Mouse (Mus musculus) embryonic facial prominence, embryonic 11.5 days (tissue): ENCODE measurements around the gene Fkbp15. TPM values are rescaled to one million over a fixed set of nuclear protein-coding genes. Genes with fewer than 3 reads are reported as not detected.

ENCODE experiments used
- ATAC-seq: fragments of 200-750 bp; cut with Nextera tagmentation; replicated peaks from 2 replicates; pipeline ENCODE4 v1.8.0; 2017; ENCODE audit warnings: low read depth; ENCODE audit not compliant: insufficient number of reproducible peaks, low FRiP score, low TSS enrichment
- DNase-seq: peaks from one replicate; pipeline ENCODE4 v3.0.0-alpha.2; 2015; ENCODE audit warnings: low spot score
- H3K27ac ChIP-seq: fragments of 300-500 bp; sonication (generic); replicated peaks from 2 replicates; pipeline ENCODE4 v1.5.1; 2014; ENCODE audit warnings: mild to moderate bottlenecking, low read depth, low read length, control low read depth
- H3K27me3 ChIP-seq: fragments of 300-500 bp; sonication (generic); 2 replicates; pipeline ENCODE4 v1.6.1; 2014; ENCODE audit warnings: mild to moderate bottlenecking, low read length, moderate library complexity, mixed read lengths; ENCODE audit not compliant: control insufficient read depth, insufficient read depth
- H3K36me3 ChIP-seq: fragments of 300-500 bp; sonication (generic); replicated peaks from 2 replicates; pipeline ENCODE4 v1.6.1; 2014; ENCODE audit warnings: low read depth, mild to moderate bottlenecking, low read length, moderate library complexity, mixed read lengths; ENCODE audit not compliant: control insufficient read depth, insufficient read depth
- H3K4me1 ChIP-seq: fragments of 300-500 bp; sonication (generic); 2 replicates; pipeline ENCODE4 v1.6.1; 2014; ENCODE audit warnings: low read length, mixed read lengths; ENCODE audit not compliant: control insufficient read depth, insufficient read depth
- H3K4me2 ChIP-seq: fragments of 300-500 bp; sonication (generic); 2 replicates; pipeline ENCODE4 v1.6.1; 2014; ENCODE audit warnings: low read depth, mild to moderate bottlenecking, control low read depth, low read length, moderate library complexity
- H3K4me3 ChIP-seq: fragments of 300-500 bp; sonication (generic); 2 replicates; pipeline ENCODE4 v1.5.1; 2014; ENCODE audit warnings: low read depth, low read length, control low read depth
- H3K9ac ChIP-seq: fragments of 300-500 bp; sonication (generic); replicated peaks from 2 replicates; pipeline ENCODE4 v1.6.1; 2014; ENCODE audit warnings: mild to moderate bottlenecking, control low read depth, low read length
- H3K9me3 ChIP-seq: fragments of 300-500 bp; sonication (generic); replicated peaks from 2 replicates; pipeline ENCODE4 v1.6.1; 2016; ENCODE audit warnings: mild to moderate bottlenecking, low read length, inconsistent platforms, mixed read lengths; ENCODE audit not compliant: control insufficient read depth
- WGBS: fragments of 180-500 bp; shearing (Covaris S2); extraction: QIAGEN DNeasy Blood & Tissue Kit; methylation state at CpG from one replicate; pipeline ENCODE4 v1.1.7; 2014; 5-methylcytosine and 5-hydroxymethylcytosine counted together
- polyA plus RNA-seq: library from polyadenylated mRNA; unstranded; fragments of >200 nt; fragmentation: Nextera tagmentation; extraction: Ambion mirVana; gene quantifications from 2 replicates; pipeline ENCODE4 v1.2.1, GENCODE M21; 2014

Fkbp15 gene
- polyA plus RNA-seq, 1 experiment from 2014 or later: 16.3 TPM

DNA sequence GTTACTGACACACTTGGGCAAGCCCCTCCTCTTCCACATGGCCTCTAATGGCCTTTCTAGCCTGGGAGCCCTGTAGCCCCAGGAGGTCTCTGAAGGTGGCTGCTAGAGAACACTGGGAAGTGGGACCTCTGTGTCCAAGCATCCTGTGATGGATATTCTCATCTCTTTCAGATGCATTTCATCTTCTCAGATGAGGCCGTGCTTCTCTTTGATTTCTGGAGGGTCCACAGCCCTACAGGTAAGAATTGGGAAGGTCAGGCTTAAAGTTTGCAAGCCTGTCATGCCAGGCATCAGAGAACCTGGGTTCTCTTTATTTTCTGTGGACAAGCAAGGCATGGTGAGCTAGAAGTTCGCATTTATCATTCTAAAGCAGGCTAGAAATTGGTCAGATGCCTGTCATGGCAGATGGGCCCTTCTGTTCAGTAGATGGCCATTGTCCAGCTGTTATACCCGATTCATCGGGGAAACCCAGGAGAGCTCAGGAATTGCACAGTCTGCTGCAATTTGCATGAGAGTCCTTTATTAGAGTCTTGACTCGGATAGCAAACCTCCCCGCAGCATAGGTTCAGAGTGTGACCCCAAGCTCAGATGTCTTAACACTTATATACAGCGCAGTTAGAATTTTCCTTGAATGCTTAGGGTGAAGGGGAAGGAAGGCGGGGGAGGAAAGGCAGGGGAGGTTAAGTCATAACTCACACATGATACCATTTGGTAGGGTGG lies 67.7 kb downstream of the Fkbp15 start:
- WGBS: 81% methylated on average over 8 of the region's 8 CpGs

DNA sequence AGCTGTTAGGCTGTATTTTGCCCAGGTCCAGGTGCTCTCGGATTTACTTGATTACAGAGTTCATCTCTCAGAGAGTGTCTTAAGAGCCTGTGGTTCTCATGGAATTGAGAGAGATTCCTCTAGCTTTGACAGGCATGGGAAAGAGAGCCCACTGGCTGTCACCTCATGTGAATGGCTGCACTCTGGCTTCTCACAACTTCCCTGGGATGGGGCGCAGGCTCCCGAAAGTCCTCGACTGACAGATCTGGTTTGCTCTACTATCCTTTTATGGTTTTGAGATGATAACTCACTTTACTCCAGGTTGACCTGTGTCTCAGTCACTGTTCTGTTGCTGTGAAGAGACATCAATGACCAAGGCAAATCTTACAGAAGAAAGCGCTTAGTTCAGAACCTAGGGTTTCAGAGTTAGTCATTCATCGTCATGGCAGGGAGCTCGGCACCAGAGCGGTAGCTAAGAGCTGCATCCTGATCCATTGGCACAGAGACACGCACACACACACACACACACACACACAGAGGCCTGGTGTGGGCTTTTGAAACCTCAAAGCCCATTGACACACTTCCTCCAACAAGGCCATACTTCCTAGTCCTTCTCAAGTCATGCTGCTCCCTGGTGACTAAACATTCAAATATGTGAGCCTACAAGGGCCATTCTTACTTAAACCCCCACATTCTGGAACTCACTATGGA lies 69.4 kb downstream of the Fkbp15 start:
- Histone ChIP-seq H3K36me3 (no peaks in the 10 kb centered on the region), H3K27ac (no peak overlapping the region), H3K4me1 (no peaks in the 10 kb centered on the region), H3K4me3 (no peak overlapping the region), H3K9ac (no peak overlapping the region), H3K27me3 (no peaks in the 10 kb centered on the region), H3K9me3 (no peaks in the 10 kb centered on the region), H3K4me2 (no peak overlapping the region)
- no peak for DNase-seq
- no peak for ATAC-seq
- 89% methylated on average over 9 of the region's 9 CpGs for WGBS

More for the DNA sequence above, 67.7 kb downstream of the Fkbp15 start:
- ATAC-seq (no peak), DNase-seq (no peak)
- no peaks in the 10 kb centered on the region for H3K9me3 ChIP-seq
- no peak overlapping the region for H3K4me3 ChIP-seq
- H3K27ac ChIP-seq: no peak overlapping the region
- H3K9ac ChIP-seq: no peak overlapping the region
- no peaks in the 10 kb centered on the region for H3K4me1 ChIP-seq
- no peaks in the 10 kb centered on the region for H3K36me3 ChIP-seq
- H3K4me2 ChIP-seq: no peak overlapping the region
- H3K27me3 ChIP-seq: no peaks in the 10 kb centered on the region

DNA sequence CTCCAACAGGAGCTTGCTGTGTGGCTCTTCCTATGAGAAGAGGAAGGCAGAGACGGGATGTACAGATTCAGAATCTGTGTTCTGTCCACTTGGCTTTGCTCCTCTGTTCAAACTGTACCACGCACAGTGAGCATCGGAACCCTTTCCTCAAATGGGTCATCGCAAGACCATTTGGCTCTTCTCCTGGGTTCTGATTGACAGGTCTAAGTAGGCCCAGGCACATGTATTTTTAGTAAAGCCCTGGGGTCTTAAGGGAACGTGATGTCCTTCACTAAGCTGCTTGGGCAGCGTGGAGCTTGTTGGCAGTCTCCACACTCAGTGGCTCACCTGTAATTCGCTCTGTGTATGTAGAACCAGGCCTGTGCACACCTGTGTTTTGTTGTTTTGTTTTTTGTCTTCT lies 71.1 kb downstream of the Fkbp15 start:
- Histone ChIP-seq H3K27ac (no peak overlapping the region), H3K27me3 (no peaks in the 10 kb centered on the region), H3K9ac (no peak overlapping the region), H3K4me1 (no peaks in the 10 kb centered on the region), H3K36me3 (no peaks in the 10 kb centered on the region), H3K9me3 (no peaks in the 10 kb centered on the region), H3K4me3 (no peak overlapping the region), H3K4me2 (no peak overlapping the region)
- 85% methylated on average over 7 of the region's 7 CpGs for WGBS
- DNase-seq (no peak), ATAC-seq (no peak)

DNA sequence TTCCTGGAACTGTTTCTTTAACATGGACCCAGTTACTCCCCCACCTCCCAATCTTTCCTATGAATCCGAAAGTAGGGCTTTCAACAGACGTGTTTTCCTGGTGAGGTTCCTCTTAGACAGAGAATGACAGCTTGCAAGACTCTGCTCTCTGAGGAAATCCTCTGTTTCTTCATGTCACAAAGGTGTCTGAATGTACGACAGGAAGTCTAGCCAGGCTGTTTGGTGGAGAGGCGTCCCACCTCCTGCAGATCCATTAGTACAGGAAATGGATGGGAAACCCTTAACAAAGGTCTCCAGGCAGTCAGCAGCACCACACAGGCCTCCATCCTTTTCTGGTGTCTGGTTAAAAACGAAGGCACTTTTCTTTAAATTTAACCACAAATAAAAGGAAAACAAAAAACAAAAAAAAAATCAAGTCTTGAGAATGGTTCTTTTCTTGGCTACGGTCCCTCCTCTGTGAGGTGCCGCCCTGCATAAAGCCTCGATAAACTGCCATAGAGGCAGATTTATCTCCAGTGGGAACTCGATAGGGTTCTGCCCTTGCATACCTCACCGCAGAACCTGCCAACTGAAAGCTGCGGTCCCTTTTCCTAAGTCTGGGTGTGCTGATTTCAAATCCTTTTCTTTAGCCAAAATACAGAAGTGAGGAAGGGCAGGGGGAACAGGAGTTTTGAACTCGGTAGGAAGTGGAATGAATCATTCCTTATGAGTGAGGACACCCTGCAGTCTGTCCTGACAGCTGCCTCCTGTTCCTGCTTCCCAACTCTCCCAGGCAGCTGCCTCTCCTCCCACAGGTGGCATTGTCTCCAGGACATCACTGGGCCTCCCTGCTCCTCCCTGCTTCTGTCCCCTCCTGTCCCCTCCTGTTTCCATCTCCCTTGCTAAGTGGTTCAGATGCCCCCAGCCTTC lies 73.1 kb downstream of the Fkbp15 start:
- no peaks in the 10 kb centered on the region for H3K9me3 ChIP-seq
- no peaks in the 10 kb centered on the region for H3K4me1 ChIP-seq
- no peak for DNase-seq
- ATAC-seq: no peak
- H3K27me3 ChIP-seq: no peaks in the 10 kb centered on the region
- no peak overlapping the region for H3K27ac ChIP-seq
- WGBS: 15% methylated on average over 12 of the region's 12 CpGs
- peak overlapping the region; percentile 81 for H3K4me2 ChIP-seq
- peak overlapping the region; percentile 80 for H3K4me3 ChIP-seq
- H3K9ac ChIP-seq: peak overlapping the region; percentile 67
- no peaks in the 10 kb centered on the region for H3K36me3 ChIP-seq

DNA sequence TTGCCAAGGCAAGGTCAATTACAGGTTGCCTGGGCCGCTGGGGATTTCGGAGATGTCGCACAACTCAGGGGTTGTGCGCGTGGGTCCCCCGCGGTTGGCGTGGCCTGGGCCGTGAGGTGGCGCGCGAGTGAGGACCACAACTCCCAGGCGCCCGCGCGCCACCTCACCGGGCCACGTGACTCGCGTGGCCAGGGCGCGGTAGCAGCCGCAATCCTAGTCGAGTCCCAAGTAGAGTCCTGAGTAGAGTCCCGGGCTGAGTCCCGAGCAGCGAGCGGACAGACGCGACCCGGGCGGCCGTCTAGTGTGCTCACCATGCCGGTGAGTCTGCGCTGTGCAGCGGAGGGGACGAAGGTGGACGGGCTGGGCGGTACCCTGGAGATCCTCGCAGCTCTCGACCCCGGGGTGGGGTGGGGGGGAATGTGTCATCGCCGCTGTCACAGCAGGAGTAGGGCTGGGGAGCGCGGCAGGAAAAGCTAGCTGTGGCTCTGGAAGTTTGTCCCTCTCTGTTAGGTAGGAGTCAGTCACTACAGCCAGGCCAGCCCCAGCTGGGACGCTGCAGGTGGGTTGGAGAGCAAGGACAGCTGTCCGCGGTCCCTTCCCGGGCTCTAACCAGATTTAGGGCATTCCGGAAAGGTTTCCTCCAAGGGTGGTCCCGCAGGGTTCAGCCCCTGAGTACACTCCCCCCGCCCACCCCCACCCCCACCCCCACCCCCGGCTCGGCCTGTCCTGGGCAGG lies 73.9 kb downstream of the Fkbp15 start:
- Histone ChIP-seq H3K4me1 (no peaks in the 10 kb centered on the region), H3K36me3 (no peaks in the 10 kb centered on the region), H3K4me2 (peak overlapping the region; percentile 81), H3K9ac (peak overlapping the region; percentile 67), H3K27ac (no peak overlapping the region; the same call in 1 of the 2 replicates), H3K9me3 (no peaks in the 10 kb centered on the region), H3K27me3 (no peaks in the 10 kb centered on the region), H3K4me3 (peak overlapping the region; percentile 80)
- ATAC-seq (peak; percentile 94), DNase-seq (peak; percentile 87)
- 0% methylated on average over 49 of the region's 55 CpGs for WGBS

DNA sequence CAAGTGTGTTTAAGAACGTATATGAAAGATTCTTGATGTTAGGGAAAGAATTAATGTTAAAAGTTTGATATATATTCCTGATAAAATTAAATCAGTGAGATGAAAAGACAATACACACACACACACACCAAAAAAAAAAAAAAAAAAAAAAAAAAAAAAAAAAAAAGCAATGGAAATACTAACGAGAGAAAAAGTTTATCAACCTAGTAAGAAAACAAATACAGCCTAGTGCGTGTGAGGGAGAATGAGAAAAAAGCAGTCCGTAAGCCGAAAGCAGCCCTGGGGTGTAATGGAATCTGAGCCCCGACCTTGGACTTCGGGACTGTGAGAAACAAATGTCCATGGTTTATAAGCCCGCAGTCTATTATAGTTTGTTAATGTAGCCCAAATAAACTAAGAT lies 74.8 kb downstream of the Fkbp15 start:
- ATAC-seq (no peak), DNase-seq (no peak)
- H3K27ac ChIP-seq: no peak overlapping the region
- H3K4me3 ChIP-seq: peak overlapping the region; percentile 80; the same call in 1 of the 2 replicates
- no peaks in the 10 kb centered on the region for H3K4me1 ChIP-seq
- H3K36me3 ChIP-seq: no peaks in the 10 kb centered on the region
- no peaks in the 10 kb centered on the region for H3K9me3 ChIP-seq
- WGBS: 68% methylated on average over 8 of the region's 8 CpGs
- no peaks in the 10 kb centered on the region for H3K27me3 ChIP-seq
- no peak overlapping the region for H3K9ac ChIP-seq
- no peak overlapping the region for H3K4me2 ChIP-seq

DNA sequence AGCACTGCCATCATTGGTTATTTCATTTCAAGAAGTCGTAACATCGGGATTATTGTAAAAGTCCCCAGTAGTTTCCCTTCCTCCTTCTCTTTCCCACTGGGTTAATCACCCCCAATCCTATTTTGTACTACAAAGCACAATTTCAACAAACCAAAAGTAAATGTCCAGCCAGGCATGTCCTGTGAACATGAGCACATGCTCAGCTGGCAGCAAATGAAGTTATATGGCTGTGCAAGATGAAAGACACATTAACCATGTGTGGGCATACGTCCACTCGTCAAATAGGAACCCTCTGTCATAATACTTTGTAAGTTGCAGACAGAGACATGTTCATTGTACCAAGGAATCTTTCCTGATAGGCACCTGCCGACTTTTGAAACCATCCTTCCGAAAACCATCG lies 77.4 kb downstream of the Fkbp15 start:
- no peak overlapping the region for H3K27ac ChIP-seq
- no peaks in the 10 kb centered on the region for H3K9me3 ChIP-seq
- no peak for ATAC-seq
- no peaks in the 10 kb centered on the region for H3K4me1 ChIP-seq
- H3K27me3 ChIP-seq: no peaks in the 10 kb centered on the region
- H3K9ac ChIP-seq: no peak overlapping the region
- H3K4me2 ChIP-seq: no peak overlapping the region
- H3K36me3 ChIP-seq: no peaks in the 10 kb centered on the region
- H3K4me3 ChIP-seq: no peak overlapping the region
- 90% methylated on average over 7 of the region's 7 CpGs for WGBS
- no peak for DNase-seq
